Mouse (Mus musculus): ENCODE measurements around the gene Gkn1.
A peak's percentile ranks its signal among the peaks of the same experiment; 100 is the strongest.

Gene Gkn1

GRCm38 (mm10) chr6:87323381-87323780, 27.4 kb downstream of the Gkn1 start:
- peak; percentile 45 for DNase-seq

DNA sequence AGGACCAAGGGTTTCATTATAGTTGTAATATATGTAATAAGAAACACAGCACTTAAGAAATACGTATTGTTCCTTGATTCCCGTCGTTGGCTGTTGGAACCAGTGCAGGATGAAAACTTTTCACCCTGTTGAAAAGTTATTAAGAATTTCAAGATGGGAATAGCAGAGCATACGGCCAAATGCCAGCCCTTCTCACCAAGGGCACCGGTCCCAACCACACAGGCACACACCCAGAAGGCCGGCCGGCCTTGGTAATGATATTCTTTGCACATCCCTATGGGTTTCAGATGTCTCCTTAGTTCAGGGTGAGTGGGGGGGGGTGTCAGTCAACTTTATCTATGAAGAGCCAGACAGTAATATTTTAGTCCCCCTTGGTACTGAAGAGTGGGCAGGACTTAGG, 32.1 kb downstream of the Gkn1 start:
- no peak for DNase-seq

GRCm38 (mm10) chr6:87316966-87317365, 33.8 kb downstream of the Gkn1 start:
- peak; percentile 33 for DNase-seq

GRCm38 (mm10) chr6:87312761-87313160, 38.0 kb downstream of the Gkn1 start:
- DNase-seq: no peak

GRCm38 (mm10) chr6:87304486-87304885, 46.3 kb downstream of the Gkn1 start:
- no peak for DNase-seq

GRCm38 (mm10) chr6:87302746-87303145, 48.0 kb downstream of the Gkn1 start:
- no peak for DNase-seq

DNA sequence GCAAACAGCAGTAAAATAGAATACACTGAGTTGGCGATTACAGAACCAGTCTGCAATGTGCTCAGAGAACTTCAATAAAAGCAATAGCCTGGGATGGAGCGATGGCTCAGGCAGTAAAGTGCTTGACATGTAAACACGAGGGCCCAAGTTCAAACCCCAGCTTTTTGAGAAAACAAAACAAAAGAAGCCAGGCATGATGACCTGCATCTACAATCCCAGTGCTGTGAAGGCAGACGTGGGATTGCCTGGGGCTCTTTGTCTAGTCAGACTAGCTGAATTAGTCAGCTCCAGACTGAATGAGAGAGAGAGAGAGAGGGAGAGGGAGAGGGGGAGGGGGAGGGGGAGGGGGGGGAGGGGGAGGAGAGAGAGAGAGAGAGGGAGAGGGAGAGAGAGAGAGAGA, 48.8 kb downstream of the Gkn1 start:
- DNase-seq: no peak
